Mouse (Mus musculus): ENCODE measurements around the gene Pgp. TPM values are rescaled to one million over a fixed set of nuclear protein-coding genes. Genes with fewer than 3 reads are reported as not detected.
"Not testable (repeated sequence)": the region's sequence is repeated elsewhere in the genome, so short reads cannot be mapped to it uniquely, and the experiment has no call there.

The Pgp gene
- polyA plus RNA-seq, 1 experiment = 85.4 TPM

DNA sequence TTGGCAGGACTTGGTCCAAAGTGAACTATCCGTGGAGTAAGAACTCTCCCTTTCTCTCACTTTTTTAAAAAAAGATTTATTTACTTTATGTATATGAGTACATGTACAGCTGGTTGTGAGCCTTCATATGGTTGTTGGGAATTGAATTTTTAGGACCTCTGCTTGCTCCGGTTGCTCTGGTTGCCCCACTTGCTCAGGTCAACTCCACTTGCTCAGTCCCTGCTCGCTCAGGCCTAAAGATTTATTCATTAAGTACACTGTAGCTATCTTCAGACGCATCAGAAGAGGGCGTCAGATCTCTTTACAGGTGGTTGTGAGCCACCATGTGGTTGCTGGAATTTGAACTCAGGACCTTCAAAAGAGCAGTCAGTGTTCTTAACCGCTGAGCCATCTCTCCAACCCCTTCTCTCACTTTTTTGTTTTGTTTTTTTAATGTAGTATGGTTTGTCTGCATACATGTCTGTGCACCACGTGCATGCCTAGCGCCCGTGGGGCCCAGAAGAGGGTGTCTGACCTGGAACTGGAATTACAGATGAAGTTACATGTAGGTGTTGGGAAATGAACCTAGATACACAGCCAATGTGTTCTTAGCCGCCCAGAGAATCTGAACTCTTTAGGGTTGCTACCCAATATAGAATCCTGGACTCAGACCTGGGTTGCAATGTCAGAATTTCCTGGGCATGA is 14.5 kb upstream of the Pgp start:
- not testable (repeated sequence) for DNase-seq (ENCODE audit: extremely low spot score in 1 of 2, low spot score in 1 of 2)

- peak in 1 of 2 experiments; percentile 33 for DNase-seq (ENCODE audit: extremely low spot score in 1 of 2, low spot score in 1 of 2)
Observed at GRCm38 (mm10) chr17:24461580-24461979, 8.6 kb upstream of the Pgp start.

DNA sequence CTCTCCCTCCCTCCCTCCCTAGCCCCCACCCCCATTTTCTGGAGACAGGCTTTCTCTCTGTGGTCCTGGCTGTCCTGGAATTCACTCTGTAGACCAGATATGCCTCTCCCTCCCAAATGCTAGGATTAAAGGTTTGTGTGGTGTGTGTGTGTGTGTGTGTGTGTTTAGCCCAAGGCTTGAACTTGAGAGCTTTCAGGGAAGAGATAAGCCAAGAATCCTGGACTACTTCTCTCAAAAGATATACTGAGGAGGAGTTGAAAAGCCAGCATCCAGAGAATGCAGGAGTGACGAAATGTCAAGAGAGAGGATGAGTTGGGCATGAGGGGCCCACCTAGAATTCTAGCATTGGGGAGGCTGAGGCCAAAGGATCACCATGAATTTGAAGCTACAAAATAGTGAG is 7.3 kb upstream of the Pgp start:
- DNase-seq (ENCODE audit: extremely low spot score in 1 of 2, low spot score in 1 of 2) = no peak

DNA sequence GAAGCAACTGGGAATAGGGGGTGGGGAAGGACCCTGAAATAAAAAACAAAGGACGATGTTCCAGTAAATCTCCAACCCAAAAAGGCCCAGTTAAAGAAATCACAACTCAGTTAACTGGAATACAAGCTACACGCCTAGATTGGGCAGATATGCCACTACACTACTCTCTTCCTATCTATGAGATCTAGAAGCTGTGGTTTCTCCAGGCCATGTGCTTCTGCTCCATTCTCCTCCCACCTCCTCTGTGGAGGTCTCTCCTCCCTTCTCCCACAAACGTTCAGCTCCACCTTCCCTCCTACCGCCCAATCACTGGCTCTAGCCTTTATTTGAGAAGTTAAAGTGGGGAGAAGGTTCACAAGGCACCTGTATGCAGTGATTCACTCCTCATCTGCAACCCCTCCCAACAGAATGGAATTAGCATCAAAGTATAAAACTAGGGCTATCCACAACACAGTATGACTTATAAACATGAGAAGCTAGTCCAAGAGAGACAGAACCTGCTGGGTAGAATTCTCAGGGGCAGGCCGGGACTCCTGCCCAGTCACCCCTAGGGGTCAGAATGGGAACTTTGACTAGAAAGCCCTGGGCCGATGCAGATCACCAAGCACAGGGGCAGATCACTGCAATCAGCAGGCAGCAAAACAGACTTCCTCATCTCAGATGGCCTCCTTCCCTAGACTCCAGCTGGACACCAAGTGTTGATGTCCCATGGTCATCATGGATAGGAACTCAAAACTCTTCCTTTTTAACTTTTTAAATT is 6.6 kb upstream of the Pgp start:
- no peak for DNase-seq (ENCODE audit: extremely low spot score in 1 of 2, low spot score in 1 of 2)

DNA sequence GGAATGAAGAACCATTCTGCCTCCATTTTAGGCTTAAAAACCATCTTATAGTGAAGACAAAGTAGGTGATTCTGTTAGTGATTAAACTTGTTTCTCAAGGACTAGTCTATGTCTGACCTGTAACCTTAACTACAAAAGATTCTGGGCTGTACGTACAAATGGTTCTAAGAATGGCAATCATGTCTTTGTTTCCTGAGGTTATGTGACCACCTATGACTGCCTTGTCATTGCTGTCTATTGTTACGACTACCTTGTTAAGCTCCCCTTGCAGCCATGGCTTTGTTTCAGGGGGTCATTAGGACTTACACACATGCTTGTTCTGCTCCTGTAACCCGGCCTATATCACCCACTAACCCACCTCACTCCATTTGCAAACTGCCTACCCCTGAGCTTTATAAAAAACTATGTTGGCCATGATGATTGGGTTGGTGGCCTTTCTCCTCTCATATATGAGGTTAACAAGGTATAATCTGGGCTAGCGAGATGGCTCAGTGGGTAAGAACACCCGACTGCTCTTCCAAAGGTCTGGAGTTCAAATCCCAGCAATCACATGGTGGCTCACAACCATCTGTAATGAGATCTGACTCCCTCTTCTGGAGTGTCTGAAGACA is 1.5 kb upstream of the Pgp start:
- DNase-seq (ENCODE audit: extremely low spot score in 1 of 2, low spot score in 1 of 2) = no peak

DNA sequence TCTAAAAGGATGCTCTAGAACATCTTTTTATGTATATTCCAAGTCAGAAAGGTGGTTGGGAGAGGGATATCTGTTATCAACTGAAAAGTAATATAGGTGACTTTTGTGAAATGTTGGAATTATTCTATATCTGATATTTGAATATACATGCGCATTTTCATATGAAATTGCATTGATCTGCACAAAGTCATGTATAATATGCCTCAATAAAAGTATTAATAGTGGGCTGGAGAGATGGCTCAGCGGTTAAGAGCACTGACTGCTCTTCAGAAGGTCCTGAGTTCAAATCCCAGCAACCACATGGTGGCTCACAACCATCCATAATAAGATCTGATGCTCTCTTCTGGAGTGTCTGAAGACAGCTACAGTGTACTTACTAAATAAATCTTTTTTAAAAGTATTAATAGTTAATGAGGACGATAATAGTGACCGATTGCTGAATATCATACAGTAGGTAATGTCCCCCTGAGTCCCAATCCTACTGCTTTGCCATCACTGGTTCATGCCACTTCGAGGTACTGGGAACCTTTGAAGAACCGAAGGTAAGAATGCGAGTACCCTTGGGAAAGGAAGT is 769 bp upstream of the Pgp start:
- no peak for DNase-seq (ENCODE audit: extremely low spot score in 1 of 2, low spot score in 1 of 2)

DNA sequence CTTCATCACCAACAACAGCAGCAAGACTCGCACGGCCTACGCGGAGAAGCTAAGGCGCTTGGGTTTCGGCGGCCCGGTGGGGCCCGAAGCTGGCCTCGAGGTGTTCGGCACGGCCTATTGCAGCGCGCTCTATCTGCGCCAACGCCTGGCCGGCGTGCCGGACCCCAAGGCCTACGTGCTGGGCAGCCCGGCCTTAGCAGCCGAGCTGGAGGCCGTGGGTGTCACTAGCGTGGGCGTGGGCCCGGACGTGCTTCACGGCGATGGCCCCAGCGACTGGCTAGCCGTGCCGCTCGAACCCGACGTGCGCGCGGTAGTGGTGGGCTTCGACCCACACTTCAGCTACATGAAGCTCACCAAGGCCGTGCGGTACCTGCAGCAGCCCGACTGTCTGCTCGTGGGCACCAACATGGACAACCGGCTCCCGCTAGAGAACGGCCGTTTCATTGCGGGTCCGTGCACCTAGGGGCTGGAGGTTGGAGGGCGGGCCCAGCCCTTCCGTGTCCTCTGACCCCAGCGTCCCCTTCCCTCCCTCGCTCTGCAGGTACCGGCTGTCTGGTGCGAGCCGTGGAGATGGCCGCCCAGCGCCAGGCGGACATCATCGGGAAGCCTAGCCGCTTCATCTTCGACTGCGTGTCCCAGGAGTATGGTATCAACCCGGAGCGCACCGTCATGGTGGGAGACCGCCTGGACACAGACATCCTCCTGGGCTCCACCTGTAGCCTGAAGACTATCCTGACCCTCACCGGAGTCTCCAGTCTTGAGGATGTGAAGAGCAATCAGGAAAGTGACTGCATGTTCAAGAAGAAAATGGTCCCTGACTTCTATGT is 722 bp downstream of the Pgp start:
- DNase-seq (ENCODE audit: extremely low spot score in 1 of 2, low spot score in 1 of 2) = peak in 1 of 2 experiments; percentile 36

- peak in 1 of 2 experiments; percentile 32 for DNase-seq (ENCODE audit: extremely low spot score in 1 of 2, low spot score in 1 of 2)
Observed at GRCm38 (mm10) chr17:24472512-24472911, 2.3 kb downstream of the Pgp start.

- DNase-seq (ENCODE audit: extremely low spot score in 1 of 2, low spot score in 1 of 2) = no peak
Observed at GRCm38 (mm10) chr17:24473612-24474275, 3.6 kb downstream of the Pgp start, which contains the start of gene Bricd5. TSS of gene Bricd5 (plus strand) at chr17:24473884.

- DNase-seq (ENCODE audit: extremely low spot score in 1 of 2, low spot score in 1 of 2) = peak in 1 of 2 experiments; percentile 60
Observed at GRCm38 (mm10) chr17:24474557-24474956, 4.4 kb downstream of the Pgp start.

GRCm38 (mm10) chr17:24475586-24475985 is 5.4 kb downstream of the Pgp start:
- DNase-seq (ENCODE audit: extremely low spot score in 1 of 2, low spot score in 1 of 2) = no peak

DNA sequence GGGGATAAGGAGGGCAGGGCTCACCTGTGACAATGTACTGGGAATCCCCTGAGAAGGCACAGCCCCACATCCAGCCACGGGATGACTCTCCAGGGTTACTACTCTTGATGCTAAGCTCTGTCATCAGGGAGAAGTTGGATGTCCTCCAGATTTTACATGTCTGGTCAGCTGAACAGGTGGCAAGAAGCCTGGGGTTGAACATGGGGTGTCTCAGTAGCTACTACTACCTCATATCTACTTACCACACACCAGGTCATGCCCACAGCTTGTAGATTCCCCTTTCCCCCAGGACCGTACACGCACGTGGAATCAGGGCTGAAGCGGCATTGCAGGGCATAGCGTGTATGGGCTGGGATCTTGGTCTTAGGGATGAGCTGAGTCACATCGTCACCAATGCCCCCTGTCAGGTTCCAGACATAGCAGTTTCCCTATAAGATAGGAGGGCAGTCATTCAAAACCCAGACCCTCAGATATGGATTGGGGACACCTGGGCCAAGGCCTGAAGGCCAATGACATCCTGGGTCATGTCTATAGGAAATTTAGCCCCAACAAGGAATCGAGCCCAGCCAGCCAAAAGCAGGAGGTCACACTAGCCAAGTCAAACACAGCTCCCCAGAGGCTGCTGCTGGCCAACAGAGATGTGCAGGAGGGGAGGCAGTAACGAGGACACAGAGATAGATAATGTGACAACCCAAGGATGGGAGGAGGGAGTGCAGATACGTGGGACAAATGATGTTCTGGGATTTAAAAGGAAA is 6.0 kb downstream of the Pgp start:
- DNase-seq (ENCODE audit: extremely low spot score in 1 of 2, low spot score in 1 of 2) = no peak

DNA sequence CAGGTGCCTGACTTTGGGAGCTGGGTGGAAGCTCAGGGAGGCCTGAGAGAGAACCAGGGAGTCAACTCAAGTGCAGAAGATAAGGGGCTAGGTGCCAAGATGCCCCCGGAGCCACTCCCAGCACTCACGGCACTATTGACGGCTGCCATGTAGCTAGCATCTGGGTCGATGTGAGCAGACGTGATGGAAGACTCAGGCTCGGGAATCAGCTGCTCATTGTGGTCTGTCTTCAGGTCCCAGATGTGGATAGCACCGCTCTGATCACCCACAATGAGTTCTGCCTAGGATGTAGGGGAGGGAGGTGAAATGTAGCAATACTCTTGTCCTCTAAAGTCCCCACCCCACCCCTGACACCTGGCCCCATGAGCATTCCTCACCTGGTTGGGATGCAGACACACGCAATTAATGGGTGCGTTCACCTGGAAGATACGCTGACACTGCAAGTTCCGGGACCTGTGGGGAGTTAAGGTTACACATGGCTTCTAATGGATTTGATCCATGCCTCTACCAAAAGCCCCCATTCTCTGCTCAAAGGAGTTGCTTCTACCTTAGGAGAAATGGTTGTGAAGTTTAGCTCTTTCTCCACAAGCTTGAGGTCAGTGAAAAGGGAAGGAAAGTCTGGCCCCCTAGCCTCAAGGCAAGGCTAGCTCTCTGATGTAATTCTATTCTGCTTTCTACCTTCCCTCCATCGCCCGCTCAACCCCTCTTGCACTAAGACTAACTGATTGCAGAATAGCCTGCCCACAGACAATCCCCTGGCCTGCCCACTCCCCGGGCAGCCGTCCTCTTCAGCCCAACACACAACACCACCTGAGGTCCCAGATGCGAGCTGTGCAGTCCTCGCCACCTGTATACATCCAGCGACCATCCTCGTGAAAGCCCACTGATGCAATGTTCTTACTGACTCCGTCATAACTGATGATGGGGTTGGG is 7.1 kb downstream of the Pgp start:
- no peak for DNase-seq (ENCODE audit: extremely low spot score in 1 of 2, low spot score in 1 of 2)

- DNase-seq (ENCODE audit: extremely low spot score in 1 of 2, low spot score in 1 of 2) = peak in 1 of 2 experiments; percentile 17
Observed at GRCm38 (mm10) chr17:24477985-24478600, 7.9 kb downstream of the Pgp start.

DNA sequence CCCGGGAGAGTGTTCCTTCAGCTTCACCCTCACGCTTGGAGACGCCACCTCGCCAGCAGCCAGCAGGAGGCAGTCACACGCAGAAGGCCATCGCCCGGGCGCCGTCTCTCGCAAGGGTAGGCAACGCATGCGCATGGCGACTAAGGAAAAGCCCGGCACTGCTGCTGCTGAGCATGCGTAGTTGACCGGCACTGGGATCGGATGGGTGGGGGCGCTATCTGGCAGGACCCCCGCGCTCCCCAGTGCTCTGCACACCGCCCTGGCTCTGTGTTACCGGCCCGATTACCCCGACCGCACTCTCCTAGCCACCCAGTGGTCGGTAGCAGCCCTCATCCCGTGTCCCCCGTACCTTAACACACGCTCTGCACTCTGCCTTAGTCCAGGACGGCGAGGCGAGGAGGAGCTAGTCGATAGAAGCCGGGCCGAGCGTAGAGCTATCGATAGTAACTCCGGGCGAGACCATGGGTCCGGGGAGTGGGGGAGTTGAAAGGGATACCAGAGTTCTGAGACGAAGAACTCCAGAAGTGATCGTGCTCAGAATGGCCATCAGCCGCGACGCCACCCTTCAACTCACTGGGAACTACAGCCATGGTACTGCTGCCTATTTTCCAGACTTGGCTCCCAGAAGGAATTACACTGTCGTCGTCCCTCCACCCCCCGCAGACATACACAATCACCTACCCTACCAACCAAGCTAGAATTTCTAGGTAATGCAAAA is 8.6 kb downstream of the Pgp start, which contains the start of gene Mlst8:
Gene Mlst8 (minus strand): TSS at position 416 of the 718 bp plus-strand sequence.
- peak; percentile 92 to 98 for DNase-seq (ENCODE audit: extremely low spot score in 1 of 2, low spot score in 1 of 2)

GRCm38 (mm10) chr17:24479431-24479830 is 9.2 kb downstream of the Pgp start:
- no peak for DNase-seq (ENCODE audit: extremely low spot score in 1 of 2, low spot score in 1 of 2)

All from frontal cortex, adult 2 months (tissue).